Mouse (Mus musculus) hindbrain, embryonic 10.5 days (tissue): Measurements from ENCODE around the gene Slc6a21. TPM values are rescaled to one million over a fixed set of nuclear protein-coding genes. Genes with fewer than 3 reads are reported as not detected.
A peak's percentile ranks its signal among the peaks of the same experiment; 100 is the strongest.

ENCODE experiments used
- DNase-seq: peaks from one replicate; pipeline ENCODE4 v3.0.0-alpha.2; 2017; ENCODE audit warnings: low spot score
- H3K27ac ChIP-seq: fragments of 300-500 bp; sonication (generic); 2 replicates; pipeline ENCODE4 v1.5.1; 2016; ENCODE audit warnings: mild to moderate bottlenecking, moderate library complexity
- H3K27me3 ChIP-seq: fragments of 300-500 bp; sonication (generic); 2 replicates; pipeline ENCODE4 v1.6.1; 2016; ENCODE audit warnings: mild to moderate bottlenecking; ENCODE audit not compliant: poor library complexity, insufficient read depth, severe bottlenecking
- H3K36me3 ChIP-seq: fragments of 300-500 bp; sonication (generic); 2 replicates; pipeline ENCODE4 v1.6.1; 2016; ENCODE audit warnings: mild to moderate bottlenecking, moderate library complexity
- H3K4me1 ChIP-seq: fragments of 300-500 bp; sonication (generic); replicated peaks from 2 replicates; pipeline ENCODE4 v1.6.1; 2016; ENCODE audit warnings: mild to moderate bottlenecking
- H3K4me3 ChIP-seq: fragments of 300-500 bp; sonication (generic); 2 replicates; pipeline ENCODE4 v1.5.1; 2016; ENCODE audit warnings: mild to moderate bottlenecking, moderate library complexity
- H3K9me3 ChIP-seq: fragments of 300-500 bp; sonication (generic); 2 replicates; pipeline ENCODE4 v1.6.1; 2016; ENCODE audit warnings: mild to moderate bottlenecking, moderate library complexity
- WGBS: fragments of 180-500 bp; shearing (Covaris S2); methylation state at CpG from one replicate; pipeline ENCODE4 v1.1.7; 2016; 5-methylcytosine and 5-hydroxymethylcytosine counted together
- polyA plus RNA-seq: library from polyadenylated mRNA; unstranded; fragments of >200 nt; fragmentation: Nextera tagmentation; extraction: Ambion mirVana; gene quantifications from 2 replicates; pipeline ENCODE4 v1.2.1, GENCODE M21; 2016

Slc6a21 gene
- polyA plus RNA-seq, 1 experiment from 2014 or later = not detected

- 3% methylated on average over 22 of the region's 22 CpGs for WGBS
- DNase-seq = peak; percentile 63
- H3K36me3 ChIP-seq = no peaks in the 10 kb centered on the region
- H3K4me3 ChIP-seq = peak overlapping the region; percentile 80
- H3K4me1 ChIP-seq = peaks cover 47% of the 10 kb centered on the region
- peak overlapping the region; percentile 89 for H3K27ac ChIP-seq
- H3K9me3 ChIP-seq = no peaks in the 10 kb centered on the region
- H3K27me3 ChIP-seq = peaks cover 46% of the 10 kb centered on the region
Observed at GRCm38 (mm10) chr7:45332685-45333425, 55.5 kb downstream of the Slc6a21 start.

- Histone ChIP-seq H3K27me3 (peaks cover 49% of the 10 kb centered on the region), H3K9me3 (no peaks in the 10 kb centered on the region), H3K4me1 (peaks cover 53% of the 10 kb centered on the region), H3K27ac (peak within 1 kb of the TSS; percentile 89), H3K4me3 (peak within 1 kb of the TSS; percentile 80), H3K36me3 (no peaks in the 10 kb centered on the region)
- peak; percentile 81 for DNase-seq
- under 1% methylated on average over 38 of the region's 38 CpGs for WGBS
Observed at GRCm38 (mm10) chr7:45333431-45333982, 56.2 kb downstream of the Slc6a21 start, which contains the start of gene Trpm4. Trpm4 (minus strand) TSS chr7:45333780.

DNA sequence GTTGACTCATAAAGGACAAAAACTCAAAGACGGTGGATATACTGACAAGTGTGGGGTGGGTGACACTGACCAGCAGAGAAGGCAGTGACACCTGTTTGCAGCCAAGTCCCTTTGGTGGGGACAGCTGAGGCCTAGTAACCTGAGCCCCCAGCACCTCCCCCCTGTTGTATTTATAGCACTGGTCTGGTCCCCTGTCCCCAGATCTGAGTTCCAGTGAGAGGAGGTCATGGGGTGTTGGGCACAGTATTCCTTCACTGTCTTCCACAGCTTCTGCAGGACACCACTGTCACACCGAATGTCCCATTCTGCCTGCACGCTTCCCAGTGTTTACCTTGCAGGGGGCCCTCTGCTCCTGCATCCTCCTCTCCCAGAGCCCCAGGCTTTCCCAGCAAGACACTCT, 57.3 kb downstream of the Slc6a21 start:
- Histone ChIP-seq H3K4me3 (peak overlapping the region; percentile 80; the same call in 1 of the 2 replicates), H3K9me3 (no peaks in the 10 kb centered on the region), H3K27me3 (peaks cover 49% of the 10 kb centered on the region), H3K27ac (peak overlapping the region; percentile 42; the same call in 1 of the 2 replicates), H3K36me3 (no peaks in the 10 kb centered on the region), H3K4me1 (peaks cover 64% of the 10 kb centered on the region)
- WGBS = 28% methylated on average over 3 of the region's 3 CpGs
- DNase-seq = no peak

GRCm38 (mm10) chr7:45335056-45335455, 57.7 kb downstream of the Slc6a21 start, which contains the start of gene Hrc:
Hrc (plus strand) TSS chr7:45335290.
- H3K4me3 ChIP-seq = peak within 1 kb of the TSS; percentile 80; the same call in 1 of the 2 replicates
- peaks cover 69% of the 10 kb centered on the region for H3K4me1 ChIP-seq
- peaks cover 49% of the 10 kb centered on the region for H3K27me3 ChIP-seq
- no peaks in the 10 kb centered on the region for H3K36me3 ChIP-seq
- 30% methylated on average over 5 of the region's 5 CpGs for WGBS
- H3K9me3 ChIP-seq = no peaks in the 10 kb centered on the region
- DNase-seq = no peak
- H3K27ac ChIP-seq = peak within 1 kb of the TSS; percentile 89; the same call in 1 of the 2 replicates

DNA sequence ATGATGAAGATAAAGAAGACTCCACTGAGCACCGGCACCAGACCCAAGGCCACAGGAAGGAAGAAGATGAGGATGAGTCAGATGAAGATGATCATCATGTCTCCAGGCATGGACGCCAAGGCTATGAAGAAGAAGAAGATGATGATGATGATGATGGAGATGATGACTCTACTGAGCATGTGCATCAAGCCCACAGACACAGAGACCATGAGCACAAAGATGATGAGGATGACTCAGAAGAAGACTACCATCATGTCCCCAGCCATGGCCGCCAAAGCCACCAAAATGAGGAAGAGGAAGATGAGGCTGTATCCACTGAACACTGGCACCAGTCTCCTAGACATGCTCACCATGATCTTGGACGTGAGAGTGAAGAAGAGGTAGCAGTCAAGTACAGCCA, 59.0 kb downstream of the Slc6a21 start:
- Histone ChIP-seq H3K4me1 (peaks cover 77% of the 10 kb centered on the region), H3K36me3 (no peaks in the 10 kb centered on the region), H3K27ac (no peak overlapping the region), H3K27me3 (peaks cover 57% of the 10 kb centered on the region), H3K9me3 (no peaks in the 10 kb centered on the region), H3K4me3 (no peak overlapping the region)
- DNase-seq = no peak
- WGBS = 89% methylated on average over 4 of the region's 4 CpGs

GRCm38 (mm10) chr7:45337469-45337868, 60.2 kb downstream of the Slc6a21 start:
- WGBS = 9% methylated on average over 4 of the region's 4 CpGs

DNA sequence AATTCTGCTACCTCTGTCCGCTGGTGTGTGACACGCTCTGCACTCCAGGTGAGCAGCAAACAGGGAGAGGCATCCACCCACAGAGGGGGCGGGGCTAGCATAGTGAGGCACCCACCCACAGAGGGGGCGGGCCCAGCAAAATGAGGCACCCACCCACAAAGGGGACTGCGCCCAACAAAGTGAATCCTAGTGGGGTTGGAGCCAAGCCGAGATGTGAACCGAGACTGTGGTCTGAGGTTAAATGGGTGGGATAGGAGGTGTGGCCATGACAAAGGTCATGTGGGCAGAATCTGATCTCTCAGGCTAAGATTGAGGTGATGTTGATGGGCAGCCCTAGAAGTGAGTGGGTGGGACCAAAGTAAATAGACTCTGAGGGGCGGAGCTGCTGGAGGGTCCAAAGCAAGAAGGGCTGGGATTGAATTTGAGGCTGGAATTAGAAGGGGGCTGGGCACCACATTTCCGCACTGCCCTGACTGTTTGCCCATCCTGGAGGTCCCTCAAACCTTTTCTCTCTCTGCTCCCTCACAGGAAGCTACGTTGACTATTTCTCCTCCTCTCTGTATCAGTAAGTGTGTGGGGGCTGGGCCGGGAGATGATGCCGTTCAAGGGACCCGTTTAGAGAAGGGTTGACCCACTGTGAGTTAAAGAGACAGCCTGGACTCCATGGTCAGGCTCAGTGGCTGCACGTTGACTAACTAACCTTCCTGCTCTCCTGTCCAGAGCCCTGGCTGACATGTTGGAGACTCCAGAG, 61.0 kb downstream of the Slc6a21 start:
- peaks cover 69% of the 10 kb centered on the region for H3K4me1 ChIP-seq
- H3K27ac ChIP-seq = peak overlapping the region; percentile 87
- 2% methylated on average over 14 of the region's 14 CpGs for WGBS

More at GRCm38 (mm10) chr7:45337469-45337868, 60.2 kb downstream of the Slc6a21 start:
- peaks cover 78% of the 10 kb centered on the region for H3K4me1 ChIP-seq
- H3K9me3 ChIP-seq = no peaks in the 10 kb centered on the region
- H3K27ac ChIP-seq = no peak overlapping the region
- H3K36me3 ChIP-seq = no peaks in the 10 kb centered on the region
- no peak for DNase-seq
- H3K27me3 ChIP-seq = peaks cover 48% of the 10 kb centered on the region
- no peak overlapping the region for H3K4me3 ChIP-seq

More for the DNA sequence above, 61.0 kb downstream of the Slc6a21 start:
- Histone ChIP-seq H3K36me3 (no peaks in the 10 kb centered on the region), H3K4me3 (peak overlapping the region; percentile 63), H3K9me3 (no peaks in the 10 kb centered on the region), H3K27me3 (peaks cover 53% of the 10 kb centered on the region)
- DNase-seq = peak; percentile 36

Other genes with a start within 250 kb of the Slc6a21 start
- 11.9 and 13.4 TPM in 2 replicates for gene Prr12, start 224.6 kb upstream of the Slc6a21 start, polyA plus RNA-seq
- gene Nosip, start 215.1 kb upstream of the Slc6a21 start, polyA plus RNA-seq = 67.8 and 70.7 TPM in 2 replicates
- 16.9 and 18.6 TPM in 2 replicates for gene Prrg2, start 214.8 kb upstream of the Slc6a21 start, polyA plus RNA-seq
- gene Rcn3, start 185.3 kb upstream of the Slc6a21 start, polyA plus RNA-seq = 127 and 135 TPM in 2 replicates
- 9.9 and 13.1 TPM in 2 replicates for gene Fcgrt, start 173.7 kb upstream of the Slc6a21 start, polyA plus RNA-seq
- gene Rps11, start 153.1 kb upstream of the Slc6a21 start, polyA plus RNA-seq = 1,526 and 1,700 TPM in 2 replicates
- gene Rpl13a, start 148.8 kb upstream of the Slc6a21 start, polyA plus RNA-seq = 1,174 and 1,234 TPM in 2 replicates
- gene Gm45713, start 141.3 kb upstream of the Slc6a21 start, polyA plus RNA-seq = 0.13 and 0.15 TPM in 2 replicates
- gene Flt3l, start 141.1 kb upstream of the Slc6a21 start, polyA plus RNA-seq = 0.85 and 2.0 TPM in 2 replicates
- gene Pih1d1, start 123.2 kb upstream of the Slc6a21 start, polyA plus RNA-seq = 101 and 116 TPM in 2 replicates
- 54.5 and 55.3 TPM in 2 replicates for gene Aldh16a1, start 122.9 kb upstream of the Slc6a21 start, polyA plus RNA-seq
- 0.71 and 1.2 TPM in 2 replicates for gene Slc17a7, start 113.6 kb upstream of the Slc6a21 start, polyA plus RNA-seq
- not detected in 2 replicates for gene Gfy, start 97.9 kb upstream of the Slc6a21 start, polyA plus RNA-seq
- not detected in 2 replicates for gene Pth2, start 96.5 kb upstream of the Slc6a21 start, polyA plus RNA-seq
- gene Ccdc155, start 72.6 kb upstream of the Slc6a21 start, polyA plus RNA-seq = 0.64 and 0.80 TPM in 2 replicates
- gene Dkkl1, start 65.4 kb upstream of the Slc6a21 start, polyA plus RNA-seq = 1.8 and 2.1 TPM in 2 replicates
- gene Tead2, start 61.8 kb upstream of the Slc6a21 start, polyA plus RNA-seq = 324 and 370 TPM in 2 replicates
- 1.0 and 1.1 TPM in 2 replicates for gene Cd37, start 38.4 kb upstream of the Slc6a21 start, polyA plus RNA-seq
- 0.26 TPM in 1 of 2 replicates, not detected in the other for gene Slc6a16, start 36.4 kb upstream of the Slc6a21 start, polyA plus RNA-seq
- 10.5 and 12.5 TPM in 2 replicates for gene Trpm4, start 56.3 kb downstream of the Slc6a21 start, polyA plus RNA-seq
- gene Hrc, start 57.8 kb downstream of the Slc6a21 start, polyA plus RNA-seq = 0.36 and 0.42 TPM in 2 replicates
- gene Ppfia3, start 89.5 kb downstream of the Slc6a21 start, polyA plus RNA-seq = 8.4 and 12.9 TPM in 2 replicates
- 0.89 and 1.5 TPM in 2 replicates for gene Lin7b, start 93.1 kb downstream of the Slc6a21 start, polyA plus RNA-seq
- gene Snrnp70, start 118.2 kb downstream of the Slc6a21 start, polyA plus RNA-seq = 223 and 271 TPM in 2 replicates
- 0.07 TPM in 1 of 2 replicates, not detected in the other for gene Kcna7, start 128.1 kb downstream of the Slc6a21 start, polyA plus RNA-seq
- gene Ntf5, start 136.2 kb downstream of the Slc6a21 start, polyA plus RNA-seq = 1.0 and 1.1 TPM in 2 replicates
- gene Lhb, start 143.3 kb downstream of the Slc6a21 start, polyA plus RNA-seq = 0.60 and 1.5 TPM in 2 replicates
- 43.2 and 45.7 TPM in 2 replicates for gene Gys1, start 157.3 kb downstream of the Slc6a21 start, polyA plus RNA-seq
- 192 and 212 TPM in 2 replicates for gene Ruvbl2, start 160.6 kb downstream of the Slc6a21 start, polyA plus RNA-seq
- gene Ftl1, start 182.4 kb downstream of the Slc6a21 start, polyA plus RNA-seq = 5,819 and 7,209 TPM in 2 replicates
- 264 and 295 TPM in 2 replicates for gene Bax, start 189.4 kb downstream of the Slc6a21 start, polyA plus RNA-seq
- gene Tulp2, start 204.4 kb downstream of the Slc6a21 start, polyA plus RNA-seq = 0.47 and 1.2 TPM in 2 replicates
- gene Gm45808, start 209.3 kb downstream of the Slc6a21 start, polyA plus RNA-seq = not detected in 2 replicates
- gene Dhdh, start 211.3 kb downstream of the Slc6a21 start, polyA plus RNA-seq = 4.8 and 6.7 TPM in 2 replicates
- gene Nucb1, start 232.9 kb downstream of the Slc6a21 start, polyA plus RNA-seq = 110 and 115 TPM in 2 replicates
- 18.6 and 20.2 TPM in 2 replicates for gene Ppp1r15a, start 248.8 kb downstream of the Slc6a21 start, polyA plus RNA-seq
- gene Plekha4, start 248.8 kb downstream of the Slc6a21 start, polyA plus RNA-seq = 4.1 and 4.5 TPM in 2 replicates